Mouse (Mus musculus) E14TG2a.4 (cell line): ENCODE data around the gene Orai1.

ENCODE experiments used
- H3K27me3 ChIP-seq: 2 replicates; pipeline ENCODE4 v1.6.1; 2014; ENCODE audit warnings: low read length, control low read depth; ENCODE audit not compliant: insufficient read depth
- H3K36me3 ChIP-seq: 2 replicates; pipeline ENCODE4 v1.6.1; 2014; ENCODE audit warnings: low read length, control low read depth; ENCODE audit not compliant: insufficient read depth
- H3K4me1 ChIP-seq: replicated peaks from 2 replicates; pipeline ENCODE4 v1.6.1; 2014; ENCODE audit warnings: low read depth, low read length, control low read depth
- H3K4me3 ChIP-seq: replicated peaks from 2 replicates; pipeline ENCODE4 v1.5.1; 2014; ENCODE audit warnings: mild to moderate bottlenecking, low read length
- H3K9me3 ChIP-seq: 2 replicates; pipeline ENCODE4 v1.6.1; 2014; ENCODE audit warnings: low read length, control low read depth
- CTCF ChIP-seq: conservative IDR thresholded peaks from 2 replicates; pipeline ENCODE4 v1.5.1; 2014; ENCODE audit warnings: low read length
- NANOG ChIP-seq: IDR thresholded peaks from 2 replicates; pipeline ENCODE4 v1.6.1; 2014; ENCODE audit warnings: borderline replicate concordance, low read length, mixed read lengths
- POU5F1 ChIP-seq: IDR thresholded peaks from 2 replicates; pipeline ENCODE4 v1.6.1; 2014; ENCODE audit warnings: low read length, borderline replicate concordance

Orai1 gene

GRCm38 (mm10) chr5:122991350-122992004, 23.4 kb upstream of the Orai1 start:
- H3K4me3 ChIP-seq: peak overlapping the region; percentile 82
- peaks cover 12% of the 10 kb centered on the region; the same call in 1 of the 2 replicates for H3K36me3 ChIP-seq
- peaks cover 7% of the 10 kb centered on the region for H3K27me3 ChIP-seq
- H3K4me1 ChIP-seq: peaks cover 88% of the 10 kb centered on the region
- H3K9me3 ChIP-seq: no peaks in the 10 kb centered on the region
- TF ChIP-seq CTCF (no peak), POU5F1 (no peak), NANOG (peak; percentile 78)

GRCm38 (mm10) chr5:122993811-122994210, 21.1 kb upstream of the Orai1 start:
- no peaks in the 10 kb centered on the region for H3K27me3 ChIP-seq
- no peak for TF ChIP-seq NANOG
- TF ChIP-seq CTCF: no peak
- TF ChIP-seq POU5F1: no peak

GRCm38 (mm10) chr5:122994303-122994846, 20.5 kb upstream of the Orai1 start:
- H3K9me3 ChIP-seq: no peaks in the 10 kb centered on the region
- peaks cover 80% of the 10 kb centered on the region for H3K4me1 ChIP-seq
- no peak for TF ChIP-seq CTCF
- TF ChIP-seq POU5F1: no peak
- no peak for TF ChIP-seq NANOG
- H3K36me3 ChIP-seq: peaks cover 24% of the 10 kb centered on the region
- no peaks in the 10 kb centered on the region for H3K27me3 ChIP-seq
- H3K4me3 ChIP-seq: peak overlapping the region; percentile 39

More at GRCm38 (mm10) chr5:122993811-122994210, 21.1 kb upstream of the Orai1 start:
- Histone ChIP-seq H3K9me3 (no peaks in the 10 kb centered on the region), H3K4me3 (0 out of 2 replicates have a peak overlapping the region, but pooled peaks have one; percentile 29), H3K4me1 (peaks cover 81% of the 10 kb centered on the region), H3K36me3 (peaks cover 24% of the 10 kb centered on the region)

GRCm38 (mm10) chr5:122994910-122995309, 20.0 kb upstream of the Orai1 start:
- peaks cover 24% of the 10 kb centered on the region for H3K36me3 ChIP-seq
- TF ChIP-seq CTCF (no peak), NANOG (no peak), POU5F1 (no peak)
- no peaks in the 10 kb centered on the region for H3K27me3 ChIP-seq
- peak overlapping the region; percentile 39 for H3K4me3 ChIP-seq
- H3K9me3 ChIP-seq: no peaks in the 10 kb centered on the region
- peaks cover 75% of the 10 kb centered on the region for H3K4me1 ChIP-seq

- Histone ChIP-seq H3K9me3 (no peaks in the 10 kb centered on the region), H3K4me3 (no peak overlapping the region), H3K27me3 (no peaks in the 10 kb centered on the region), H3K4me1 (peaks cover 66% of the 10 kb centered on the region), H3K36me3 (peaks cover 22% of the 10 kb centered on the region)
- TF ChIP-seq POU5F1: no peak
- TF ChIP-seq NANOG: no peak
- TF ChIP-seq CTCF: no peak
These were observed 17.4 kb upstream of the Orai1 start for GRCm38 (mm10) chr5:122997205-122998204.

- TF ChIP-seq POU5F1: no peak
- TF ChIP-seq NANOG: no peak
- no peak for TF ChIP-seq CTCF
- peaks cover 58% of the 10 kb centered on the region for H3K4me1 ChIP-seq
- peaks cover 18% of the 10 kb centered on the region for H3K36me3 ChIP-seq
- H3K27me3 ChIP-seq: no peaks in the 10 kb centered on the region
- H3K9me3 ChIP-seq: no peaks in the 10 kb centered on the region
- no peak overlapping the region for H3K4me3 ChIP-seq
These were observed 14.0 kb upstream of the Orai1 start for GRCm38 (mm10) chr5:123000901-123001300.

- H3K27me3 ChIP-seq: no peaks in the 10 kb centered on the region
- no peaks in the 10 kb centered on the region for H3K9me3 ChIP-seq
- H3K4me1 ChIP-seq: peaks cover 55% of the 10 kb centered on the region
- no peaks in the 10 kb centered on the region for H3K36me3 ChIP-seq
- TF ChIP-seq NANOG (no peak), POU5F1 (no peak), CTCF (no peak)
- no peak overlapping the region for H3K4me3 ChIP-seq
These were observed 8.9 kb upstream of the Orai1 start for GRCm38 (mm10) chr5:123005716-123006592.

GRCm38 (mm10) chr5:123008877-123009493, 5.9 kb upstream of the Orai1 start:
- no peak for TF ChIP-seq POU5F1
- no peak for TF ChIP-seq CTCF
- no peak for TF ChIP-seq NANOG
- no peaks in the 10 kb centered on the region for H3K27me3 ChIP-seq
- no peak overlapping the region for H3K4me3 ChIP-seq
- H3K9me3 ChIP-seq: no peaks in the 10 kb centered on the region
- no peaks in the 10 kb centered on the region for H3K36me3 ChIP-seq
- peaks cover 47% of the 10 kb centered on the region for H3K4me1 ChIP-seq
